Mouse (Mus musculus): ENCODE measurements around the gene Thoc3. TPM values are rescaled to one million over a fixed set of nuclear protein-coding genes. Genes with fewer than 3 reads are reported as not detected.
"Not testable (repeated sequence)": the region's sequence is repeated elsewhere in the genome, so short reads cannot be mapped to it uniquely, and the experiment has no call there.

Thoc3 gene
- 123 and 128 TPM in 2 replicates for polyA plus RNA-seq (2016; fragmentation: Nextera tagmentation; extraction: Ambion mirVana)

GRCm38 (mm10) chr13:54468098-54469011, at the start of gene Thoc3:
TSS of gene Thoc3 (minus strand) at chr13:54468849.
- peaks cover 11% of the 10 kb centered on the region for H3K4me1 ChIP-seq
- H3K27ac ChIP-seq, result no peak within 1 kb of the TSS
- H3K36me3 ChIP-seq, result peaks cover 40% of the 10 kb centered on the region
- under 1% methylated on average over 66 of the region's 67 CpGs for WGBS
- H3K9ac ChIP-seq, result peak within 1 kb of the TSS; percentile 72
- peaks cover 8% of the 10 kb centered on the region; the same call in 1 of the 2 replicates for H3K9me3 ChIP-seq (replicated peaks)
- H3K27me3 ChIP-seq, result no peaks in the 10 kb centered on the region
- peak; percentile 97 for ATAC-seq (ENCODE audit: low FRiP score)
- H3K4me2 ChIP-seq (replicated peaks), result peak within 1 kb of the TSS; percentile 92
- peak within 1 kb of the TSS; percentile 81 for H3K4me3 ChIP-seq

GRCm38 (mm10) chr13:54505920-54506319, 37.3 kb upstream of the Thoc3 start:
- Histone ChIP-seq H3K36me3 (no peaks in the 10 kb centered on the region), H3K9me3 (replicated peaks) (no peaks in the 10 kb centered on the region), H3K27ac (no peak overlapping the region), H3K4me3 (no peak overlapping the region), H3K4me1 (peaks cover 11% of the 10 kb centered on the region), H3K27me3 (peaks cover 3% of the 10 kb centered on the region; the same call in 1 of the 2 replicates), H3K9ac (no peak overlapping the region), H3K4me2 (replicated peaks) (no peak overlapping the region)
- ATAC-seq (ENCODE audit: low FRiP score), result no peak
- WGBS, result 94% methylated on average over 1 of the region's 1 CpGs

GRCm38 (mm10) chr13:54504611-54505260, 36.1 kb upstream of the Thoc3 start:
- Histone ChIP-seq H3K9ac (peak overlapping the region; percentile 84), H3K9me3 (replicated peaks) (no peaks in the 10 kb centered on the region), H3K36me3 (no peaks in the 10 kb centered on the region), H3K27me3 (peaks cover 3% of the 10 kb centered on the region; the same call in 1 of the 2 replicates), H3K4me3 (peak overlapping the region; percentile 59), H3K4me1 (peaks cover 11% of the 10 kb centered on the region), H3K4me2 (replicated peaks) (peak overlapping the region; percentile 60), H3K27ac (peak overlapping the region; percentile 70; the same call in 1 of the 2 replicates)
- WGBS, result 42% methylated on average over 7 of the region's 7 CpGs
- ATAC-seq (ENCODE audit: low FRiP score), result no peak

DNA sequence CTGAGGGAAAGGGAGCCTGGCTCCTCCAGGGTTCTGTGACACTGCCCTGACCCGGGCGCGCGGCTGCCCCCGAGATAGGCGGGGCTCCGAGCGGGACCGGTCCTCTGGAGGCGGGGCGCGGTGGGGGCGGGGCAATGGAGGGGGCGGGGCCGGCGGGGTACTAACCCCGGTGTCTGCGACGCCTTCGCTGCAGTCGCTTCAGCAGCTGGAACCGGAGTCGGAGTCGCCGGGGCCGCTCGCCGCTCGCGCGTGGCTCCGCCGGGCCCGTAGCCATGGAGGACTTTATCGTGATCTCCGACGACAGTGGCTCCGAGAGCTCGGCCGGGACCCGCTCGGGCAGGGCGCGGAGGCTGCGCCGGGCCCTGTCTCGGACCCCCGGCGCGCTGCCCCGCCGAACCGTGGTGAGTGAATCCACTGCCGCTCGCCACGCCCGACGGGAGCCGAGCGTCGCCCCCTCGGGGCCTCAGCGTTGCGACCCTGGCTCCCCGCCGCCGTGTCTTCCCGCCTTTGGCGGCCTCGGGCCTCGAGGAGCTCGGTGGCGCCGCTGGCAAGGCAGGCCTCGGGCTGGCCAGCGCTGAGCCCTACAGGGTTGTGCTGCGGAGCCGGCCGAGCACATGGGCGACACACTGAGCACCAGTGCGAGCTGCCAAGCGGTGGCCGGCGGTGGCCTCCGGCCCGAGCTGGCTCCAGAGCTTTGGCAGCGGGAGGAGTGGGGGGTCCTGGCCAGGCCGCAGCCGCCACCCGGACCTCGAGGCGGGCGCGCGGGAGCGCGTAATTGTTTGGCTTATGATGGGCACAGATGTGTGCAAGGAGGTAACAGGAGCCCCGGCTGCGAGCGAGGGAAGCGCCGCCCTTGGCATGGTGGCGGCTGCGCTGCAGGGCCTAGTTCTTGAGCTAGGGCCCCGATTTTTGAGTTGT, 35.2 kb upstream of the Thoc3 start, which contains the start of gene Simc1:
Gene Simc1, plus strand, starts transcription at position 176 of the 918 bp plus-strand sequence.
- peak within 1 kb of the TSS; percentile 60 for H3K4me2 ChIP-seq (replicated peaks)
- H3K4me3 ChIP-seq, result peak within 1 kb of the TSS; percentile 59
- no peaks in the 10 kb centered on the region for H3K9me3 ChIP-seq (replicated peaks)
- peak within 1 kb of the TSS; percentile 70 for H3K27ac ChIP-seq
- peaks cover 11% of the 10 kb centered on the region for H3K4me1 ChIP-seq
- H3K9ac ChIP-seq, result peak within 1 kb of the TSS; percentile 84
- peak; percentile 93 for ATAC-seq (ENCODE audit: low FRiP score)
- WGBS, result under 1% methylated on average over 103 of the region's 105 CpGs
- H3K36me3 ChIP-seq, result no peaks in the 10 kb centered on the region
- peaks cover 3% of the 10 kb centered on the region; the same call in 1 of the 2 replicates for H3K27me3 ChIP-seq

- H3K9ac ChIP-seq, result peak overlapping the region; percentile 84
- WGBS, result 2% methylated on average over 14 of the region's 14 CpGs
- peaks cover 3% of the 10 kb centered on the region; the same call in 1 of the 2 replicates for H3K27me3 ChIP-seq
- H3K27ac ChIP-seq, result peak overlapping the region; percentile 45; the same call in 1 of the 2 replicates
- ATAC-seq (ENCODE audit: low FRiP score), result peak; percentile 79
- H3K9me3 ChIP-seq (replicated peaks), result no peaks in the 10 kb centered on the region
- H3K4me3 ChIP-seq, result peak overlapping the region; percentile 59
- no peaks in the 10 kb centered on the region for H3K36me3 ChIP-seq
- peak overlapping the region; percentile 60 for H3K4me2 ChIP-seq (replicated peaks)
- peaks cover 11% of the 10 kb centered on the region for H3K4me1 ChIP-seq
Measured at GRCm38 (mm10) chr13:54503278-54503603, 34.6 kb upstream of the Thoc3 start.

DNA sequence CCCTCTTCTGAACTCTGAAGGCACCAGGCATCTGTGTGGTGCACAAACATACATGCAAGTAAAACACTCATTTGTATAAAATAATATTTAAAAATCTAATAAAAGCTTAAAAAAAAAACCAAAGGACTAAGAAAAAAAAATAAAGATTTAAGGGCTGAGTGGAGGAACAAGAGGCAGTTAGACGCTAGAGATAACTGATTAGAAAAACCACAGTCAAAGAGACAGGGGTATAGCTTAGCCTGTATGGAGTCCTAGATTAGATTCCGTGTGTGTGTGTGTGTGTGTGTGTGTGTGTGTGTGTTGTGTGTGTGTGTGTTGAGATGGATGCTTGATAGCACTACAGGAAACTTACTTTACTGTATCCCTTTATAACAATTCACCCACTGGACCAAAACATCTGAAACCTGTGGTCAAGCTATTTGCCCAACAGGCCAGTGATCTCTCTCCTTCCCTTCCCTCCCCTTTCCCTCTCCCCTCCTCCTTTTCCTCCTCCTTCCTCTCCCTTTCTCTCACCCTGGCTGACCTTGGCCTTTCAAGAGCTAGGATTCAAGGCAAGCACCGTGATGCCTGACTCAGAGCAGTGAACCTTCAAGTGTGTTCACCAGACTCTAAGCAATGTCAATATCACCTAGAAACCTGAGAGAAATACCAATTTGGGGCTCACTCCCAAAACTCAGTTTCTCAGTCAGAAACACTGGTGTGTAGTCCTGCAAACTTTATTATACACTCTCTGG, 33.5 kb upstream of the Thoc3 start:
- no peak overlapping the region for H3K9ac ChIP-seq
- 54% methylated on average over 3 of the region's 3 CpGs for WGBS
- H3K4me2 ChIP-seq (replicated peaks), result no peak overlapping the region
- H3K27ac ChIP-seq, result no peak overlapping the region
- no peaks in the 10 kb centered on the region for H3K36me3 ChIP-seq
- H3K27me3 ChIP-seq, result peaks cover 3% of the 10 kb centered on the region; the same call in 1 of the 2 replicates
- no peak for ATAC-seq (ENCODE audit: low FRiP score)
- H3K4me3 ChIP-seq, result no peak overlapping the region
- H3K9me3 ChIP-seq (replicated peaks), result no peaks in the 10 kb centered on the region
- peaks cover 11% of the 10 kb centered on the region for H3K4me1 ChIP-seq

- no peak overlapping the region for H3K4me3 ChIP-seq
- H3K9me3 ChIP-seq (replicated peaks), result no peaks in the 10 kb centered on the region
- WGBS, result 79% methylated on average over 2 of the region's 2 CpGs
- H3K4me1 ChIP-seq, result peaks cover 11% of the 10 kb centered on the region
- no peak for ATAC-seq (ENCODE audit: low FRiP score)
- no peak overlapping the region for H3K27ac ChIP-seq
- no peak overlapping the region for H3K4me2 ChIP-seq (replicated peaks)
- H3K27me3 ChIP-seq, result peaks cover 3% of the 10 kb centered on the region; the same call in 1 of the 2 replicates
- H3K36me3 ChIP-seq, result no peaks in the 10 kb centered on the region
- no peak overlapping the region for H3K9ac ChIP-seq
Measured at GRCm38 (mm10) chr13:54501352-54501751, 32.7 kb upstream of the Thoc3 start.

GRCm38 (mm10) chr13:54499551-54499950, 30.9 kb upstream of the Thoc3 start:
- H3K9ac ChIP-seq; ATAC-seq (ENCODE audit: low FRiP score): not testable (repeated sequence)

GRCm38 (mm10) chr13:54491381-54491780, 22.7 kb upstream of the Thoc3 start:
- H3K27me3 ChIP-seq, result no peaks in the 10 kb centered on the region
- H3K4me1 ChIP-seq, result no peaks in the 10 kb centered on the region
- no peak for ATAC-seq (ENCODE audit: low FRiP score)
- no peak overlapping the region for H3K9ac ChIP-seq
- H3K4me3 ChIP-seq, result no peak overlapping the region
- 80% methylated on average over 6 of the region's 6 CpGs for WGBS
- H3K27ac ChIP-seq, result no peak overlapping the region
- no peaks in the 10 kb centered on the region for H3K36me3 ChIP-seq
- H3K4me2 ChIP-seq (replicated peaks), result no peak overlapping the region
- no peaks in the 10 kb centered on the region for H3K9me3 ChIP-seq (replicated peaks)

More at GRCm38 (mm10) chr13:54499551-54499950, 30.9 kb upstream of the Thoc3 start:
- not testable (repeated sequence) for H3K9me3 ChIP-seq (replicated peaks); H3K4me1 ChIP-seq; H3K36me3 ChIP-seq; H3K4me3 ChIP-seq; H3K27ac ChIP-seq; H3K27me3 ChIP-seq; H3K4me2 ChIP-seq (replicated peaks)
- WGBS, result 90% methylated on average over 7 of the region's 7 CpGs

- H3K4me2 ChIP-seq (replicated peaks), result no peak overlapping the region
- no peaks in the 10 kb centered on the region for H3K36me3 ChIP-seq
- no peak for ATAC-seq (ENCODE audit: low FRiP score)
- no peaks in the 10 kb centered on the region for H3K9me3 ChIP-seq (replicated peaks)
- no peak overlapping the region for H3K4me3 ChIP-seq
- H3K4me1 ChIP-seq, result no peaks in the 10 kb centered on the region
- no peak overlapping the region for H3K9ac ChIP-seq
- 79% methylated on average over 5 of the region's 5 CpGs for WGBS
- no peaks in the 10 kb centered on the region for H3K27me3 ChIP-seq
- H3K27ac ChIP-seq, result no peak overlapping the region
Measured at GRCm38 (mm10) chr13:54490411-54490810, 21.8 kb upstream of the Thoc3 start.

DNA sequence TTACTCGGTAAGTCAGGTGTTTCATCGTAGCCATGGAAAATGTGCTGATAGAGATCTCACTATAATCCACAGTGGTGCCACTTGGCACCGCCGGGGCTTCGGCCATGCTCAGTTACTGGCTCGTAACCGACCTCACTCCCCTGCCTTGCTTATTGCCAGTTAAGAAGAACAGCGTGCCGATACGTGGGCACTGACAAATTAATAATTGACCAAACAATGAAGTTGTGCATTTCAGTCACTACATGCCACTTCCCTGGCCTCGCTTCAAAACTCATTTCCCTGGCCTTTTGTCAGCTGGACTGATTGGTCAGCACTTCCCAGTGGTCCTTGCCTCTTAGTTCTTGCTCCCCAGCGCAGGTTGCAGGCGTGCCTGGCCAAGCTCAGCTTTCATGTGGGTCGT, 12.8 kb upstream of the Thoc3 start:
- Histone ChIP-seq H3K4me1 (no peaks in the 10 kb centered on the region), H3K9me3 (replicated peaks) (no peaks in the 10 kb centered on the region), H3K27me3 (no peaks in the 10 kb centered on the region), H3K27ac (no peak overlapping the region), H3K36me3 (no peaks in the 10 kb centered on the region), H3K4me2 (replicated peaks) (no peak overlapping the region), H3K9ac (no peak overlapping the region), H3K4me3 (no peak overlapping the region)
- 83% methylated on average over 14 of the region's 14 CpGs for WGBS
- ATAC-seq (ENCODE audit: low FRiP score), result no peak

Data from hindbrain, embryonic 12.5 days (tissue).